Mouse (Mus musculus): ENCODE measurements at regions not wholly inside any gene's neighbourhood (a gene's known extent, or its start where the extent isn't known, plus 50 kb on each side); places are given as distances from the start of the nearest gene placed in this dataset.

GRCm38 (mm10) chr1:52305679-52306632, 72.9 kb upstream of the Gls start:
- no peak for DNase-seq (ENCODE audit: low spot score)

DNA sequence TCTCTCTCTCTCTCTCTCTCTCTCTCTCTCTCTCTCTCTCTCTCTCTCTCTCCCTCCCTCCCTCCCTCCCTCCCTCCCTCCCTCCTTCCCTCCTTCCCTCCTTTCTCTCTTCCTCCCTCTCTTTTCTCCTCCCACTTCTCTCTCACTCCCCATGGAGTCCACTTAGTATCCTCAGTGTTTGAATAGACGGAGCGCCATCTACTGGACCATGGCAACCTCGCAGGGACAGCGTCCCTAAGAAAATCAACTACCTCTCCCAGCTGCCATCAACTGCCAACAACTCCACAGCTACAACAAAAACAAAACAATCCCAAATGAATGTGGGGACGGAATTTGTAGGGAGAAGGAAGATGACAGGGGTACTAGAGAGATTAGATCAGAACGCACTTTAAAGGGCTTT, 69.5 kb upstream of the Gls start:
- peak; percentile 72 for DNase-seq (ENCODE audit: low spot score)

DNA sequence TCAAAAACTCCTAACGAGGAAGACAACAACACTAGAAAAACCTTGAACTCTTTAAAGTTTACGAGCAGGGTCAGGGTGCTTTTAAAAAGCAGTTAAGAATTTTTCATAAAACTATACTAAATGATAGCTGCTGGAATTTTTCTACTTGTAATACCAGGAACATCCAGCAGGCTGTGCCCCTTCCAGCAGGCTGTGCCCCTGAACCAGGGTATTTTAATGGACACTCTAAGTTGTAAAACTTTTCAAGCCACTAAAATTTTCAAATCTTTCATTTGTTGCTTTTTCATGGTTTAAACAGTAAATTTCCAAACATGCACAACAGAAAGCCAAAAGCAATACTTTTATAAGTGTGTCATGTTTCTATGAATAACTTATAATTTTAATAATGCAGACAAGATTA, 68.2 kb upstream of the Gls start:
- peak; percentile 23 for DNase-seq (ENCODE audit: low spot score)

DNA sequence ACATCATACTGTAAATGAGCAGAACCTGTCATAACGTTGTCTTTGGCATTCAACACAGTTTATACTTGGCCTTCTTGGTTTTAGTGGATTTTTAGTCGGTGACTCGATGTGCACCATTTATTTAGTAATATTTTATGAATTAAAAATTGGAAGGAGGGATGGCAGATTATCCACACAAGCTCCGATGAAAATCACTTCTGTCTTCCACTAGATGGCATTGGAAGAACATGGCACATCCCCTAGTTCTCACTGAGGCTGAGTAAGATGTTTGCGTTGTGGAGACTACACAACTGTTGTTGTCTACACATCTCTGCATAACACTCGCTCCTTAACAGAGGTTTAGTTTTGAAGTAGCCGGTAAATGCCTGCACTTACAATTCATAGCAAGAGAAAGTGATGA, 66.5 kb upstream of the Gls start:
- DNase-seq (ENCODE audit: low spot score): no peak

- no peak for DNase-seq (ENCODE audit: low spot score)
These were observed 65.3 kb upstream of the Gls start for GRCm38 (mm10) chr1:52298336-52298735.

GRCm38 (mm10) chr1:52296178-52296577, 63.1 kb upstream of the Gls start:
- no peak for DNase-seq (ENCODE audit: low spot score)

GRCm38 (mm10) chr1:52294521-52294920, 61.5 kb upstream of the Gls start:
- no peak for DNase-seq (ENCODE audit: low spot score)

DNA sequence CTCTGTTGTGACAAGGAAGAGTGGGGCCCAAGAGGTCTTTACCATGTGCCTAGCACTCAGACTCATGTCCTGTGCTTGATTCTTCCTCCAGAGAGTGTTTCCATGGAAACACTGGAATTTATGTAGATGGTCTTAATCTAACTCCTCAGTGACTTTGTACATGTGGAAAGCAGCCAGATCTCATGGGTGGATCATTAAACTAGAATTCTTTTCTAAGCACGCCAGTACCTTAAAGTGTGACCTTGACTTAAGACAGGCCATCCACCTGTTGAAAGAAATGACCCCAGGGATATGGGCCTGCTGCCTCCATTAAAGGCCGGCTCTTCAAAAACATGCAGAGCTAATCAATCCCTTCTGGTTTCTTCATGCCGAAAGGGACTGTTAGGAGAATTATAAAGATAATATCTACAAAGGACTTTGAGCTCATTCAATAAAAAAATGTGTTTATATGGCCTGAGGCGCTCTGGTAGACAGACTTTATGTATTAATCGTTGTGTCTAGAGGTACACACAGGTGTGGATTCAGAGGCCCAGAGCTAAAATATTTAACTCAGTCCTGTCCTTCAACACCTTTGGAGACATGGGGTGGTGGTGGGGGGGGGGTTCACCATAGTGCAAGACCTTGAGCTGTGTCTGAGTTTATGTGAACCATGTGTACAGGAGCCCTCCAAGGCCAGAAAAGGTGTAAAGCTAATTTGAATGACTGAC, 60.5 kb upstream of the Gls start:
- no peak for DNase-seq (ENCODE audit: low spot score)

Measured in urinary bladder, postnatal 25 days (tissue).